Comparison of ENCODE assay signal across 9 mouse cellular contexts in the genomic region with DNA sequence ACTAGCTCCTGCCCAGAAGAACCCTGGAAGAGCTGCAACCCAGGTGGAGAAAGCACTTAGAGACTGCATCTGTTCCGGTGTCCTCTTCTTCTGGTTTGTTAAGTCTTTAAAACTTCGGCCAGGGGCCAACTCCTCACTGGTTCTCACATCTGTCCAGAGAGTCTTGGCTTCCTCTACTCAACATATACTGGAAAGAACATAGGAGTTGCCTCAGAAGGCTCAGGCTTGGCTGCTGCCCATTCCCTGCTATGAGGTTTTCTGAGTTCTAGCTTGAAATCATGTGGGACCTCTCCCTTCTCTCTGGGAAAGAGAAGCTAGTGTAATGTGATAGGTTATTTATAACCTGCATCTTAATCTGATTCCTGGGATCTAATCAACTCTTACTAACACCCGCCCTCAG. TPM values are rescaled to one million over a fixed set of nuclear protein-coding genes. Genes with fewer than 3 reads are reported as not detected.
DNase-seq lines count a peak whose midpoint lies in the region; ATAC-seq and TF ChIP-seq lines count a peak whose summit lies in the region.
"Had no signal": no experiment of that assay in that cellular context is flagged by ENCODE, and none has a peak within 500 bp of the region (broad histone marks: within the 10 kb centered on the region; RNA-seq: fewer than 3 reads in every experiment).

No protein-coding gene starts in this region.

- no peaks in the 10 kb centered on the region for H3K9me3 ChIP-seq in embryonic facial prominence, embryonic 14.5 days (ENCODE audit: control insufficient read depth, low read length)

- DNase-seq in gastrocnemius, adult 2 months = peak; percentile 39
- DNase-seq in gastrocnemius, postnatal 25 days = no peak
- no peak for DNase-seq in lung, adult 2 months
- no peak for DNase-seq in lung, postnatal 10 days
- DNase-seq in embryonic facial prominence, embryonic 14.5 days (ENCODE audit: low spot score) = peak; percentile 74
- DNase-seq in skeletal muscle tissue, adult 2 months (ENCODE audit: low read depth, low spot score) = peak; percentile 36
- no peak for DNase-seq in cerebellum, adult 11-12 months
- no peak for DNase-seq in kidney, adult 9 months

- intact Hi-C loops in gastrocnemius, adult 2 months (cut with DNase I) = no loop called here

- no peak for TF ChIP-seq POLR2A in lung, adult 2 months (IDR thresholded peaks at IDR 0.05; ENCODE audit: borderline replicate concordance, extremely low read depth, low read depth, low read length)

- TF ChIP-seq CTCF in gastrocnemius, adult 2 months (IDR thresholded peaks at IDR 0.05) = no peak
- TF ChIP-seq CTCF in lung, adult 2 months (IDR thresholded peaks at IDR 0.05; ENCODE audit: insufficient read depth, low read length) = no peak

- 50% methylated on average over 3 of the region's 3 CpGs for WGBS in lung, adult 2 months
- WGBS in embryonic facial prominence, embryonic 14.5 days = 60% methylated on average over 3 of the region's 3 CpGs

- H3K4me3 ChIP-seq in gastrocnemius, adult 2 months = peak overlapping the region; percentile 82
- peak overlapping the region; percentile 22 for H3K4me3 ChIP-seq in lung, adult 2 months (replicated peaks; ENCODE audit: extremely low read depth, low read depth, low read length)
- H3K4me3 ChIP-seq in embryonic facial prominence, embryonic 14.5 days (ENCODE audit: low read depth, low read length) = no peak overlapping the region

- no peaks in the 10 kb centered on the region for H3K27me3 ChIP-seq in embryonic facial prominence, embryonic 14.5 days (replicated peaks; ENCODE audit: control insufficient read depth, insufficient read depth, low read length)

- peak overlapping the region; percentile 89 for H3K27ac ChIP-seq in gastrocnemius, adult 2 months
- no peak overlapping the region for H3K27ac ChIP-seq in embryonic facial prominence, embryonic 14.5 days (replicated peaks; ENCODE audit: low read depth, low read length)

- ATAC-seq in embryonic facial prominence, embryonic 14.5 days (ENCODE audit: low read depth) = no peak
- ATAC-seq: forebrain, embryonic 16.5 days had no signal

- peak overlapping the region; percentile 92 for H3K4me2 ChIP-seq in embryonic facial prominence, embryonic 14.5 days (ENCODE audit: low read depth, low read length)

- H3K36me3 ChIP-seq in embryonic facial prominence, embryonic 14.5 days (ENCODE audit: control insufficient read depth, insufficient read depth, low read length) = no peaks in the 10 kb centered on the region

- H3K9ac ChIP-seq in embryonic facial prominence, embryonic 14.5 days (ENCODE audit: low read depth, low read length) = no peak overlapping the region

- peaks cover 22% of the 10 kb centered on the region for H3K4me1 ChIP-seq in lung, adult 2 months (ENCODE audit: control insufficient read depth, insufficient read depth, low read length)
- H3K4me1 ChIP-seq in embryonic facial prominence, embryonic 14.5 days (ENCODE audit: control insufficient read depth, insufficient read depth, low read length) = peaks cover 25% of the 10 kb centered on the region

RNA-seq across cellular contexts. Expression of a gene that starts 2.1 kb away (rescaled TPM):
- 1 to 10 TPM; 2.7 to 2.8 TPM for total RNA-seq in gastrocnemius, adult 2 months (2021)
- 1 to 10 TPM; 2.3 to 3.1 TPM for total RNA-seq in gastrocnemius, postnatal 25 days (2021)
- polyA plus RNA-seq in lung, adult 2 months (2012; rRNA removed) = 16.2 and 23.5 TPM in 2 replicates
- 19.7 and 21.2 TPM in 2 replicates for polyA plus RNA-seq in embryonic facial prominence, embryonic 14.5 days (2014; fragmentation: Nextera tagmentation; extraction: Ambion mirVana)

RNA-seq across cellular contexts. Expression of a gene that starts 47.6 kb away (rescaled TPM):
- 10 to 100 TPM; 27.1 to 29.8 TPM for total RNA-seq in gastrocnemius, adult 2 months (2021)
- 10 to 100 TPM; 22.8 to 23.1 TPM for total RNA-seq in gastrocnemius, postnatal 25 days (2021)
- polyA plus RNA-seq in lung, adult 2 months (2012; rRNA removed) = 31.4 and 35.2 TPM in 2 replicates
- polyA plus RNA-seq in embryonic facial prominence, embryonic 14.5 days (2014; fragmentation: Nextera tagmentation; extraction: Ambion mirVana) = 30.8 and 32.6 TPM in 2 replicates

Comparison
In these comparisons a context has a peak if more than half of its experiments do, and no peak if none do; other contexts are left out.
1. DNase-seq: peak in gastrocnemius, adult 2 months (single experiment), embryonic facial prominence, embryonic 14.5 days (single experiment) and skeletal muscle tissue, adult 2 months (single experiment); none in gastrocnemius, postnatal 25 days (single experiment), lung, adult 2 months (single experiment), lung, postnatal 10 days (single experiment), cerebellum, adult 11-12 months (single experiment) and kidney, adult 9 months (single experiment).